Mouse (Mus musculus): ENCODE measurements at regions not wholly inside any gene's neighbourhood (a gene's known extent, or its start where the extent isn't known, plus 50 kb on each side); places are given as distances from the start of the nearest gene placed in this dataset.

GRCm38 (mm10) chr9:47467815-47468214, 62.2 kb upstream of the Cadm1 start:
- Histone ChIP-seq H3K9me3 (ENCODE audit: control insufficient read depth, low read length) (no peaks in the 10 kb centered on the region), H3K27me3 (ENCODE audit: control insufficient read depth, insufficient read depth, low read length) (no peaks in the 10 kb centered on the region), H3K4me3 (replicated peaks; ENCODE audit: low read depth, low read length) (no peak overlapping the region), H3K27ac (replicated peaks; ENCODE audit: low read depth, low read length) (no peak overlapping the region), H3K4me1 (ENCODE audit: control insufficient read depth, insufficient read depth, low read length) (0 out of 2 replicates have a peak, but pooled peaks cover 3% of the 10 kb centered on the region), H3K4me2 (ENCODE audit: low read length) (no peak overlapping the region), H3K36me3 (ENCODE audit: control insufficient read depth, insufficient read depth, low read length) (no peaks in the 10 kb centered on the region), H3K9ac (replicated peaks; ENCODE audit: low read length) (no peak overlapping the region)
- no peak for ATAC-seq (ENCODE audit: low FRiP score, low TSS enrichment)
- WGBS, result 82% methylated on average over 9 of the region's 9 CpGs
- DNase-seq, result no peak

DNA sequence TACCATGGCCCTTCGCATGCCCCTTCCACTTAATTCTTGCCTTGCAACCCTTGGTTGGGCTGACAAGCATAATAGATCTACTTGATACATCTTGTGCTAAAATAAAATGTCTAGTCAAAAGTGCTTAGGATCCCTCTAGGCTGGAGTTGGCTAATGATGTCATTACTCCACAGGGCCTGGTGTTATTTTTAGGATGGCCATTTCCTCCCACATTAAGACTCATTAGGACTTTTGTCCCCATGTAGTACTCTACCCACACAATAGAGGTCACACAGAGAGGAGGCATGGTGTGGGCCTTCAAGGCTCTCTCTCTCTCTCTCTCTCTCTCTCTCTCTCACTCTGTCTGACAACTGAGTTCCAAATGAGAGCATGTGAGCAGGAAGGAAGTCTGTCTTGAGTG, 60.4 kb upstream of the Cadm1 start:
- WGBS, result 95% methylated on average over 1 of the region's 1 CpGs

DNA sequence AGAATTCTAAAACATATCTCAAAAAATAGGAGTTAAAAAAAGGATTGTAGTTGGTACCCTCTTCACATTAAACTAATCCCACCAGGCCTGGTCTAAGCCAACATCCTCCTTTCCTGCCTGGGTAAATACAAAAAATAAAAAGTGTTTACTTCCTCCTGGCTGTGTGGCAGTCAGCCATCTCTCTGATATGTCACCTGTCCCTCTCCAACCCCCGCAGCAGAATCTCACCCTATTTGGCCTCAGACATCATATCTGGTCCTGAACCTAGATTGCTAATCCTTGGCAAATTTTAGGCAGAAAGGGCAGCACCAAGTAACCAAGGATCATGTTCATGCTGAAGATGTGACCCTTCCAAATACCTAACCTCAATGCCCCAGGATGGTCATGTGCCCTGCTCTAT, 59.2 kb upstream of the Cadm1 start:
- 0 out of 2 replicates have a peak, but pooled peaks cover 3% of the 10 kb centered on the region for H3K4me1 ChIP-seq (ENCODE audit: control insufficient read depth, insufficient read depth, low read length)
- ATAC-seq (ENCODE audit: low FRiP score, low TSS enrichment), result no peak
- no peak overlapping the region for H3K9ac ChIP-seq (replicated peaks; ENCODE audit: low read length)
- no peak for DNase-seq
- WGBS, result 86% methylated on average over 1 of the region's 1 CpGs
- H3K4me2 ChIP-seq (ENCODE audit: low read length), result no peak overlapping the region
- H3K9me3 ChIP-seq (ENCODE audit: control insufficient read depth, low read length), result no peaks in the 10 kb centered on the region
- H3K27me3 ChIP-seq (ENCODE audit: control insufficient read depth, insufficient read depth, low read length), result no peaks in the 10 kb centered on the region
- H3K4me3 ChIP-seq (replicated peaks; ENCODE audit: low read depth, low read length), result no peak overlapping the region
- no peak overlapping the region for H3K27ac ChIP-seq (replicated peaks; ENCODE audit: low read depth, low read length)
- no peaks in the 10 kb centered on the region for H3K36me3 ChIP-seq (ENCODE audit: control insufficient read depth, insufficient read depth, low read length)

More for the DNA sequence above, 60.4 kb upstream of the Cadm1 start:
- no peak for DNase-seq
- no peaks in the 10 kb centered on the region for H3K36me3 ChIP-seq (ENCODE audit: control insufficient read depth, insufficient read depth, low read length)
- no peak overlapping the region for H3K9ac ChIP-seq (replicated peaks; ENCODE audit: low read length)
- no peak overlapping the region for H3K27ac ChIP-seq (replicated peaks; ENCODE audit: low read depth, low read length)
- no peaks in the 10 kb centered on the region for H3K9me3 ChIP-seq (ENCODE audit: control insufficient read depth, low read length)
- H3K4me3 ChIP-seq (replicated peaks; ENCODE audit: low read depth, low read length), result no peak overlapping the region
- H3K4me1 ChIP-seq (ENCODE audit: control insufficient read depth, insufficient read depth, low read length), result 0 out of 2 replicates have a peak, but pooled peaks cover 3% of the 10 kb centered on the region
- H3K4me2 ChIP-seq (ENCODE audit: low read length), result no peak overlapping the region
- ATAC-seq (ENCODE audit: low FRiP score, low TSS enrichment), result no peak
- H3K27me3 ChIP-seq (ENCODE audit: control insufficient read depth, insufficient read depth, low read length), result no peaks in the 10 kb centered on the region

DNA sequence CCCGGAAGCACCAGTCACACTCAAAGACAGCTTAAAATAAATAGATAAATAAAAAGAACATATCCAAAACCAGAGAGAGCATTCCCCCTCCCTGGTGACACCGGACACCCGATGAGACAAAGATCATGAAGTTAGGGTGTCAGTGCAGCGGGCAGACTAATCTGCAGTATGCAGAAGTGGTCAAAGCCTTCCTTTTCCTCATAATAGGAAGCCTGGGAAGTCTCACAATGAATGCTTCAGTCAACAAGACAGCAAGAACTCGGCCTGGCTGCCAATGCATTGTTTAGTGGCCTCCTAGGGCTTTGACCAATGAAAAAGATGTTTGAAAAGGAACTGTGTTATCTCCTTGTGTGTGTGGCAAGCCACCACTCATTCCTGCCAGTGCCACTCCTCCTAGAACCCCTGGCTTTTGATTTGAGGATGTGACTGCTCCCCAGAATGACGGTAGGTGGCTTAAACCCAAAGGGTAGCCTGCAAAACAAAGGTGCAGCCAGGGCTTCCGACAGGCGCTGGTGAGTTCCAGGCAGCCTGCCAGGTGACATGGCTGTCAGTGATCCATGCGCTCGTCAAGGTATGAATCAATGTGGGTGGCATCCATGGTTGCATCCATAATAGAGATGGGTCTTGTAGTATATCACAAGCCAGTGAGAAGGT, 58.1 kb upstream of the Cadm1 start:
- DNase-seq (no peak), ATAC-seq (ENCODE audit: low FRiP score, low TSS enrichment) (no peak)
- Histone ChIP-seq H3K36me3 (ENCODE audit: control insufficient read depth, insufficient read depth, low read length) (no peaks in the 10 kb centered on the region), H3K4me1 (ENCODE audit: control insufficient read depth, insufficient read depth, low read length) (0 out of 2 replicates have a peak, but pooled peaks cover 3% of the 10 kb centered on the region), H3K9ac (replicated peaks; ENCODE audit: low read length) (no peak overlapping the region), H3K27ac (replicated peaks; ENCODE audit: low read depth, low read length) (no peak overlapping the region), H3K27me3 (ENCODE audit: control insufficient read depth, insufficient read depth, low read length) (no peaks in the 10 kb centered on the region), H3K4me3 (replicated peaks; ENCODE audit: low read depth, low read length) (no peak overlapping the region), H3K9me3 (ENCODE audit: control insufficient read depth, low read length) (no peaks in the 10 kb centered on the region), H3K4me2 (ENCODE audit: low read length) (no peak overlapping the region)
- WGBS, result 21% methylated on average over 10 of the region's 10 CpGs

DNA sequence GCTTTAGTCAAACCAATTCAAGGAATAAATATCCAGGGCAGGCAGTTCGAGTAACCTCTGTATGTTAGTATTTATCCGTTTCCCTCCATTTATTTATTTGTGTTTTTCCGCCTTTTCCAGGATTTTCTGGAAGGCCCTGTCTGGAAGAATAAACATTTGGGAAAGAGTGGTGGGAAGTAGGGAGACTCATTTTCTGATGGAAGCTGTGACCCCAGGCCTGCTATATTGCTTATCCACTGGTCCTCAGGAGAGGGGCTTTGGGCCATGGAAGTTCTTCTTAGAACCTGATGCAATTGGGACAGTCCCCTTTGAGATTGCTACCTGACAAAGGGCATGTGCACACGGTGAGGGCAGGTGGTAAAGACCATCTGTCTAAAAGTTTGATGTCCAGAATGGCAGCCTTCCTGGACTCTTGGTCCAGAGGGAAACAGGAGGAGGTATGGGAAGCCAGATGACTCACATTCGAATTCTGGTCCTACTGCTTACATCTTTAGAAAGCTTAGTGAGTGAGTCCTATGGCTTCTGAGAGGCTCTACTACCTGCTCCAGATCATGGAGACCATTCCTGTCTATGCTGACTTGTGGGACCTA, 56.1 kb upstream of the Cadm1 start:
- H3K4me2 ChIP-seq (ENCODE audit: low read length), result no peak overlapping the region
- ATAC-seq (ENCODE audit: low FRiP score, low TSS enrichment) (no peak), DNase-seq (no peak)
- 86% methylated on average over 5 of the region's 5 CpGs for whole genome bisulfite sequencing
- H3K36me3 ChIP-seq (ENCODE audit: control insufficient read depth, insufficient read depth, low read length), result no peaks in the 10 kb centered on the region
- H3K4me3 ChIP-seq (replicated peaks; ENCODE audit: low read depth, low read length), result no peak overlapping the region
- H3K27me3 ChIP-seq (ENCODE audit: control insufficient read depth, insufficient read depth, low read length), result no peaks in the 10 kb centered on the region
- H3K27ac ChIP-seq (replicated peaks; ENCODE audit: low read depth, low read length), result no peak overlapping the region
- 0 out of 2 replicates have a peak, but pooled peaks cover 3% of the 10 kb centered on the region for H3K4me1 ChIP-seq (ENCODE audit: control insufficient read depth, insufficient read depth, low read length)
- no peaks in the 10 kb centered on the region for H3K9me3 ChIP-seq (ENCODE audit: control insufficient read depth, low read length)
- no peak overlapping the region for H3K9ac ChIP-seq (replicated peaks; ENCODE audit: low read length)

DNA sequence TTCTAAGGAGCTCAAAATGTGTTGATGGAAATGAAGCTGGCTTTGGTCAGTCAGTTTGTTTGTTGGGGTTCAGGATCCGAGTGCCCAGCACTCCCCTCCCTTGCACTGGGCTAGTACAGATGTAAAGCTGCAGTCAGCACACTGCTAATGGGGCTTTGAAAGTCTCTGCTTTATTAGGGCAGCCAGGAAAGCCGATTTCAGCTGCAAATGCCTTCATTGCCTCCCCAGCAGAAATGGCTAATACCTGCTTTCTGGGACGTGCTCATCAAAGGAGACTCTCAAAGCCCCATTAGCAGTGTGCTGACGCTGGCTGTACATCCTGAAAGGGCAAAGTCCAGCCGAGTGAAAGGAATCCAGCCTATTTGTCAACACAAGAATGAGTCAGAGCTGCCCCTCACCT, 55.2 kb upstream of the Cadm1 start:
- H3K36me3 ChIP-seq (ENCODE audit: control insufficient read depth, insufficient read depth, low read length), result no peaks in the 10 kb centered on the region
- DNase-seq, result no peak
- no peaks in the 10 kb centered on the region for H3K27me3 ChIP-seq (ENCODE audit: control insufficient read depth, insufficient read depth, low read length)
- H3K27ac ChIP-seq (replicated peaks; ENCODE audit: low read depth, low read length), result no peak overlapping the region
- H3K9me3 ChIP-seq (ENCODE audit: control insufficient read depth, low read length), result no peaks in the 10 kb centered on the region
- no peak for ATAC-seq (ENCODE audit: low FRiP score, low TSS enrichment)
- H3K4me1 ChIP-seq (ENCODE audit: control insufficient read depth, insufficient read depth, low read length), result 0 out of 2 replicates have a peak, but pooled peaks cover 3% of the 10 kb centered on the region
- no peak overlapping the region for H3K4me3 ChIP-seq (replicated peaks; ENCODE audit: low read depth, low read length)
- H3K9ac ChIP-seq (replicated peaks; ENCODE audit: low read length), result no peak overlapping the region
- WGBS, result 47% methylated on average over 5 of the region's 5 CpGs
- no peak overlapping the region for H3K4me2 ChIP-seq (ENCODE audit: low read length)

GRCm38 (mm10) chr9:47477889-47478288, 52.1 kb upstream of the Cadm1 start:
- Histone ChIP-seq H3K9me3 (ENCODE audit: control insufficient read depth, low read length) (no peaks in the 10 kb centered on the region), H3K4me2 (ENCODE audit: low read length) (no peak overlapping the region), H3K4me3 (replicated peaks; ENCODE audit: low read depth, low read length) (no peak overlapping the region), H3K27ac (replicated peaks; ENCODE audit: low read depth, low read length) (no peak overlapping the region), H3K4me1 (ENCODE audit: control insufficient read depth, insufficient read depth, low read length) (no peaks in the 10 kb centered on the region), H3K27me3 (ENCODE audit: control insufficient read depth, insufficient read depth, low read length) (no peaks in the 10 kb centered on the region), H3K36me3 (ENCODE audit: control insufficient read depth, insufficient read depth, low read length) (no peaks in the 10 kb centered on the region), H3K9ac (replicated peaks; ENCODE audit: low read length) (no peak overlapping the region)
- WGBS, result 90% methylated on average over 2 of the region's 2 CpGs
- no peak for DNase-seq
- no peak for ATAC-seq (ENCODE audit: low FRiP score, low TSS enrichment)
